Mouse (Mus musculus) left cerebral cortex, postnatal 36 days (tissue): ENCODE results near the gene Atf4. TPM values are rescaled to one million over a fixed set of nuclear protein-coding genes. Genes with fewer than 3 reads are reported as not detected.

Experiments
- DNase-seq, 2 experiments: peaks; one replicate each; pipeline ENCODE4 v3.0.0; 2021 to 2022; ENCODE audit warnings: low spot score in 2 of 2, mixed read lengths in 1 of 2
- intact Hi-C: fragments of 180-260 bp; cut with DNase I; formaldehyde crosslinking; loops from one replicate; pipeline ENCODE4 v1.15.1; 2025
- total RNA-seq, 2 experiments: library from RNA; stranded (reverse); gene quantifications; 2 replicates each; pipeline ENCODE4 v1.2.3; 2021

Atf4 gene
- total RNA-seq, 2 experiments from 2014 or later = 99.7 to 113 TPM

DNA sequence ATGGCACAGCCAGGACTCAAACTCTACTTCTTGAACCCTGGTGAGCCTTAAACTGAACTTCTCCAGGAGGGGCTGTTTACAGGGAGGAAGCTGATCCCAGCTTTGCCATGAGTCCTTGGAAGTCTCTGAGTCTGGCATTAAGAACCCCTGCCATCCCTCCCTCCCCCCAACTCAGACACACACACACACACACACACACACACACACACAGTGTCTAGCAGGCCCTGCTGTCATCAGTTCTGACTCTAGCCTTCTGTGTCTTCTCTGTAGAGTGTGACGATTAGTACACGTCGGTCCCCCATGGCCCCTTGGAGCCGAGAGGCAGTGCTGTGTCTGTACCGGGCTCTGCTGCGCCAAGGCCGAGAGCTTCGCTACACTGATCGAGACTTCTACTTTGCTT, 19.4 kb upstream of the Atf4 start, which contains the start of gene AC140267.1:
TSS of gene AC140267.1 (plus strand) at position 301 of the 400 bp plus-strand sequence.
- no peak for DNase-seq
- intact Hi-C loops = loop anchor here (2.0 kb wide), 1 partner anchor 19 kb away; the partner anchor contains the start of gene Atf4

DNA sequence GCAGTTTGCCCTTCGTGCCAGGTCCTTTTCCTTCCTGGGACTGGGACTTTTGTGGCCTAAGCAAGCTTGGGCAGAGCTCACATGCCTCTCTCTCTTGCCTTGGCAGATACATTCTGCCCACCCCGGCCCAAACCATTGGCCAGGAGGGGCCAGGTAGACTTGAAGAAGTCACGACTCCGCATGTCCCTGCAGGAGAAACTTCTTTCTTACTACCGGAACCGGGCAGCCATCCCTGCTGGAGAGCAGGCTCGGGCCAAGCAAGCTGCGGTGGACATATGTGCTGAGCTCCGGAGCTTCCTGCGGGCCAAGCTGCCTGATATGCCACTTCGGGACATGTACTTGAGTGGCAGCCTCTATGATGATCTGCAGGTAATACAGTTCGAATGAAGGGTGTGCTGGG, 6.8 kb upstream of the Atf4 start:
- DNase-seq = no peak
- intact Hi-C loops = no loop called here

DNA sequence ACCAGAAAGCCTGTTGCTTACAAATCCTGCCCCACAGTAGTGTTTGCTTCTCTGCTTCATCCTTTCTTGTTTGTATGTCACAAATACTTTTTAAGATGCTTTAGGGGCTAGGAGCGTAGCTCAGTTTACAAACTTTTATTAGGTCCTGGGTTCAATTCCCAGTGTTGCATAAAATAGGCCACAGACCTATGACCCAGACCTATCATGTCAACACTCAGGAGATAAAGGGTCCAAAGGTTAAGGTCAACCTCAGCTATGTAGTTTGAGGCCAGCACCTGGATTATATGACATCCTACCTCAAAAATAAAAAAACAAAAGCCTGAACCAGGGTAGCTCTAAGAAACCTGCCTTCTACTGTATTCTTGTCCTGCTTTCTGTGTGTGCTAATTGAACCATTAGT, 6.4 kb upstream of the Atf4 start:
- intact Hi-C loops = no loop called here
- no peak for DNase-seq

DNA sequence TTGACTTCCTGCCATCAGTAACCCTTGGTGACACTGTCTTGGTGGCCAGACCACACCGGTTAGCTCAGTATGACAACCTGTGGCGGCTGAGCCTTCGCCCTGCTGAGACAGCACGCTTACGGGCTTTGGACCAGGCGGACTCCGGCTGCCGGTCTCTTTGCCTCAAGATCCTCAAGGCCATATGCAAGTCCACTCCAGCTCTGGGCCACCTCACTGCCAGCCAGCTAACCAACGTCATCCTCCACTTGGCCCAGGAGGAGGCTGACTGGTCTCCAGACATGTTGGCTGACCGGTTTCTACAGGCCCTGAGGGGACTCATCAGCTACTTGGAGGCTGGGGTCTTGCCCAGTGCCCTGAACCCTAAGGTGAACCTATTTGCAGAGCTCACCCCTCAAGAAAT, 5.3 kb upstream of the Atf4 start:
- no peak for DNase-seq
- intact Hi-C loops = no loop called here

DNA sequence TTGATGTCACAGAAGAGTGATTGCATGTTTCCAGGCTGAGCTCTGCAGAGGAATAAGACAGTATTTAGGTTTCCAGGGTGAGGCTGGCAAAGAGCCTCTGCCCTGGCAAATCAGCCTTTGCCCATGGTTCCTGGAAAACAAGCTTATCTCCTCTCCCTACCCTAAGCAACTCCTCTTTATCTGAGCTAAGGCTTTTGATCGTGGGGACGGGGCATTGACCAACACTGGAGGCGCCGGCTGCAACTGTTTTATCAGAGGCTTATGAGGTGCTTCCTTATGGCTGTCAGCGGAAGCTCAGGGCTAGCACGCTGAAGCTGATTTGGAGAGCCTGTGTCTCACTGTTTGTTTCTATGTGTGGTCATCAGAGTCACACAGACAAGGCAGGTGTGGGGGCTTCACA, 4.4 kb upstream of the Atf4 start:
- intact Hi-C loops = no loop called here
- DNase-seq = no peak

DNA sequence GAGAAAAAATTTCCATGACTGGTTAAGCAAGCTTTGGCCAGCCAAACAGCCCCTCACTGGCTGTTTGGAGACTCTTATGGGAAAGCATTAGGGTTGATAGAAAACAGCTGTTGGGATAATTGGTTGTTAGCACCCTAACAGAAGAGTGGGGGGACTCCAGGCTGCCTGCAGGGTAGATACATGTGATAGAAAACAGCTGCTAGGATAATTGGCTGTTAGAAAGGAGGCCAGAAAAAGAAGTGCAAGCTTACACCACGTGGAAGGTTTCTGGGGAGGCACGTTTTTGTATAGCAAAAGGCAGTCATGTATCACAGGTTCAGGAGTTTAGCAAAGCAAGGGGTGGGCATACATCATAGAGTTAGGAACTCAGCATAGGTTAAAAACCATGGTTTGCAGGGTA, 1.5 kb upstream of the Atf4 start:
- intact Hi-C loops = no loop called here
- DNase-seq = no peak

DNA sequence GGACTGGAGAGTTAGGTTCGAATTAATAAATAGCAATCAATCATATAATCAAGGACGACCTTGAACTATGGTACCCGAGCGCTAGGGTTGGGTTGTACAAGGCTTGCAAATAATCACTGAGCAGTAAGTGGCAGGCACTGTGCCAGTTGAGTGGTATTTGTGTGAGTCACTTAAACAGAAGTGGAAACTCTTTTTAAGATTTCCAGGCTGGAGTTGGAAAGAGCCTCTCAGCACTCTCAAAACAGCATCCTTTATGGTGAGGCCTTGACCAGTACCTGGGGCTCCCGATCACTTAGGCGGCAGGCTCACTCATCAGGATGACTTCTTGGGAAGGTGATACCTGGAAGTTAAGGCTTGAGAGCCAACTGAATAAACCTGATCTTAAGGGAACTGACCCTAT, 777 bp upstream of the Atf4 start:
- no peak for DNase-seq
- intact Hi-C loops = loop anchor here (2.0 kb wide), 1 partner anchor 19 kb away; the partner anchor contains the start of genes AC140267.1 and Mief1

DNA sequence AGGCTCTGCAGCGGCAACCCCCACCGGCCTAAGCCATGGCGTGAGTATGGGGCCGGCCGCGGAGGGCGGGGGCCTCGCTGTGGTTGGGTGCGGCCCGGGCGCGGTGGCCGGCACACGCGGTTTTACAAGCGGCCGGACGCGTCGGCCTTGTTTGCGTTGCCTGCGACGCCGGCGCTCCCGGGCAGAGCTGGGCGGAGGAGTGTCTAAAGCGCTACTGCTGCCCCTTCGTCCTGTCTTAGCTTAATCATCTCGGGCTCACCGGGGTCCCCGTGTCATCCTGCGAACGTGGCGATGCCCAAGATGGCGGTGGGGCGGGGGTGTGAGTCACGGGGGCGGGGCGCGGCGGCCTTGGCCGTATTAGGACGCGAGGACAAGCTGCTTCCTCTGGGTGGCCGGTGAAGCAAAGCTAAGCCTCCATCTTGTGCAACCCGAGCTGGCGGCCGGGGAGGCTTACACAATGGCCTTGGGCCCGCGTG, 700 bp downstream of the Atf4 start:
- intact Hi-C loops = loop anchor here (2.0 kb wide), 1 partner anchor 21 kb away; the partner anchor contains the start of genes AC140267.1 and Mief1
- DNase-seq = peak; percentile 64 to 73

DNA sequence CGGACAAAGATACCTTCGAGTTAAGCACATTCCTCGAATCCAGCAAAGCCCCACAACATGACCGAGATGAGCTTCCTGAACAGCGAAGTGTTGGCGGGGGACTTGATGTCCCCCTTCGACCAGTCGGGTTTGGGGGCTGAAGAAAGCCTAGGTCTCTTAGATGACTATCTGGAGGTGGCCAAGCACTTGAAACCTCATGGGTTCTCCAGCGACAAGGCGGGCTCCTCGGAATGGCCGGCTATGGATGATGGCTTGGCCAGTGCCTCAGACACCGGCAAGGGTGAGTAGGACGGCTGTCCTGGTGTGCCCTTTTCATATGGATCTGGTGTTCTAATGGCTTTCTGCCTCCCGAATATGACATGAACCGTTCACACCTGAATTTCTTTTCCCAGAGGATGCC, 1.3 kb downstream of the Atf4 start:
- intact Hi-C loops = no loop called here
- no peak for DNase-seq

DNA sequence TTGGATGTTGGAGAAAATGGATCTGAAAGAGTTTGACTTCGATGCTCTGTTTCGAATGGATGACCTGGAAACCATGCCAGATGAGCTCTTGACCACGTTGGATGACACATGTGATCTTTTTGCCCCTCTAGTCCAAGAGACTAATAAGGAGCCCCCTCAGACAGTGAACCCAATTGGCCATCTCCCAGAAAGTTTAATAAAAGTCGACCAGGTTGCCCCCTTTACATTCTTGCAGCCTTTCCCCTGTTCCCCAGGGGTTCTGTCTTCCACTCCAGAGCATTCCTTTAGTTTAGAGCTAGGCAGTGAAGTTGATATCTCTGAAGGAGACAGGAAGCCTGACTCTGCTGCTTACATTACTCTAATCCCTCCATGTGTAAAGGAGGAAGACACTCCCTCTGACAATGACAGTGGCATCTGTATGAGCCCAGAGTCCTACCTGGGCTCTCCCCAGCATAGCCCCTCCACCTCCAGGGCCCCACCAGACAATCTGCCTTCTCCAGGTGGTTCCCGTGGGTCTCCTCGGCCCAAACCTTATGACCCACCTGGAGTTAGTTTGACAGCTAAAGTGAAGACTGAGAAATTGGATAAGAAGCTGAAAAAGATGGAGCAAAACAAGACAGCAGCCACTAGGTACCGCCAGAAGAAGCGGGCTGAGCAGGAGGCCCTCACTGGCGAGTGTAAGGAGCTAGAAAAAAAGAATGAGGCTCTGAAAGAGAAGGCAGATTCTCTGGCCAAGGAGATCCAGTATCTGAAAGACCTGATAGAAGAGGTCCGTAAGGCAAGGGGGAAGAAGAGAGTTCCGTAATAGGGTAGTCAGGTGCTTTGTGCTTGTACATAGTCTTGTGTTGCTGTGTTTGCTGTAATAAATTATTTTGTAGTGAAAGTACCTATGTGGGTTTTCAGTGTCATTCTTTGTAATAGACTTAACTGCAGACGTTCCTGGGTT, 1.9 kb downstream of the Atf4 start:
- DNase-seq = no peak

DNA sequence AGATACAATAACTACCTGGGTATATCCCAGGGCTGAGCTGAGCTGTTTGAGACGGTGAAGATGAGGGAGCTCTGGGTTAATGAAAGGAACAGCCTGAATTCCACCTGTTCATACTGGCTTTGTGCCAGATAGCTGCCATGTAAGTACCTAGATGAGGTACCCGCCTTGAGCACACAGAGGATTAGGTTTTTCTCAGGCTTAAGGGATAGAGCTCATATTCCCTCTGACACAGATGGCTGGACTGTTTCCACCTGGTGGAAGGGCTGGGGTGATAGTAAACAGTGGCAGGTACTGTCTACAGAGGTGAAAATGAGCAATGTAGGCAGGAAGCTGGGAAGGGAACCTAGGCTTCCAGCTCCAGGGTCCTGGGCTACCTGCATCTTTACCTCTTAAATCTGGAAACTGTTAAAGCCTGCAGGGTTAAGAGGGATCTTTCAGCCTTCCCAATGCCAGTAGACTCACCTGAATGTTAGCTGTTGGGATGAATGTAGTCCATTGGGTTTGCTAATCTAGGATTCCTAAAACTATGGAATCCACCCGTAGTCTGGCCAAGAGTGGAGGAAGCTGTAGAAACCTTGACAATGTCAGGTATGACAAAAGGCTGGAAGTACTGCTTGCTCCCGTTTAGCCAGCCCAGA, 2.7 kb downstream of the Atf4 start:
- intact Hi-C loops = no loop called here
- DNase-seq = no peak

More for the DNA sequence above, 1.9 kb downstream of the Atf4 start:
- intact Hi-C loops = no loop called here

DNA sequence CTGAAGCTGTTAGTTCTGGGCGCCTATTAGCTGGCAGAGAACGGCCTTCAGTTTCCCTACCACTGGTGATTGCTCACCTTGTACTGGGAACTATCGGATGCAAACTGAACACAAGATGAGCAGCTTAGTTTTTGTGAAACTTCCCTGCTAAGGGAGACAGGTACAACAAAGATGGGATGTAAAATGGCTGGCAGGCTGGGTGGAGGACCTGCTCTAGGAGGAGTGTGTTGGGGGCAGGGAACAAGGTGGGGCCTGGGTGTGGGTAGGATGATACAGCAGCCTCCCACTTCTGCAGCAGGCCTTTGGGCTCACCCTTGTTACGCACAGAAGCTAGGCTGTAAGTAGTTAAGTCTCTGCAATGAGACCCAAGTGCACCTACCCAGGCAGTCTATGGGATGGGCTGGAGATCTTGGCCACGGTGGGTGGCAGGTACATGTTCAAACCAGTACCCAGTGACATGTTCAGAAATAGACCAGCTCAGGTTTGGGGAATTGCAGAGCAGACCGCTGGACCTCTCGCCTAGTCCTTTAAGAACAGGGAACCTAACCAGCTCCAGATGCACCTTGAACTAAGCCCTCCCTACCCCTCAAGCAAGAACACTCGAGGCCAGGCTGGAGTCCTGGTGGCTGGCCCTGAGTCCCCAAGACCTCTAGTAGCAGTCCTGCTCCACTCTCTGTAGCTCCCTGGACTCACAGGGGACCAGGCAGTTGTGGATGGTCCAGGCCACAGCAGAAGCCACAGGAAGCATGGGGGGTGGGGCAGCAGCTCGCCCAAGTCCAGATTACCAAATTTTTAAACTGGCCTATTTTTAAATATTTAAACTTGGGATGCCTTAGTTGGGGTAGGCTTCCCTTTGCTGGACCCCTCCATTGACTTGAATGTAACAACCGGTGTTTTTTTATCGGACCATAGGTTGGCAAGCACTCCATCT, 3.5 kb downstream of the Atf4 start:
- no peak for DNase-seq
- intact Hi-C loops = no loop called here

DNA sequence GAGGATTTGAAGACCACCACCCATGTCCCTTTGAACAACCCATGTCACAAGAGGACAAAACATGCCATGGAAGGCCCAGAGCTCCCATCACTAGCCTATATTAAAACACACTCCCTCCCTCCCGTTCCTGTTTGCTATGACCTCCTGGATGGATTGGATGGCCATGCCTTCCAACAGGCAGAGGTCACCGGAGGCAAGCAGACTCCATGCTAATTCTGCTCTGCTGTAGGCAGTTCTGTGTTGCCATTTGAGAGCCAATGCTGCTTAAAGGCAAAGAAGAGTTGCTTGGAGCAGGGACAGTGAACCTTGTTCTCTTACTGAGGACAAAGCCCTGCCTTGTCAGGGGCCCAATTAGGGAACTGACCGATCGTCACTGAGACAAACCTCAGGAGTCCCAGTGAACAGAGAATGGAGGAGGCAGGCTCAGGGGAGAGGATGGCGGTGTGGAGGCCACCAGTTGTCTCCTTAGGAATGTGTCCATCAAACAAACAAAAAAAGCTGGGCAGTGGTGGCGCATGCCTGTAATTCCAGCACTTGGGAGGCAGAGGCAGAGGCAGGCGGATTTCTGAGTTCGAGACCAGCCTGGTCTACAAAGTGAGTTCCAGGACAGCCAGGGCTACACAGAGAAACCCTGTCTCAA, 4.5 kb downstream of the Atf4 start:
- intact Hi-C loops = loop anchor here (5.0 kb wide), 2 partner anchors 32 to 167 kb away; partner anchors contain the start of genes Rpl3 and Syngr1

DNA sequence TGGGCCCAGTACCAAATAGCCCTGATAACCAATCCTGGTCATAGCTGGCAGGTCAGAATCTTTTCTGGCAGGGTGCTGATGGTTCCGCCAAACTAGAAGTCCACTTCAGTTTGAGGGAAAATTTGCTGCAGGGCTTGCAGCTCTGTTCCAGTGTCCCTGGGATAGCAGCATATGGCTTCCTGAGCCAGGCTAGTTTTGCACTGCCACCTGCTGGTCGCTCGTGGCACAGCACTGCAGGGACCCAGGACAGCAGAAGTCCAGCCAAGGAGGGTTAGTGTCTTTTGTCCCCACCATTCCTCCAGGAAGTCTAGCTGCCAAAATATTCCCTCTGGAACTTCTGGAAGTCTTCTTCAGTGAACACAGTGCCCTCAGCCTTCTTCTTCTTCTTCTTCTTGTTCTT, 5.7 kb downstream of the Atf4 start:
- DNase-seq = peak; percentile 75 to 82
- intact Hi-C loops = loop anchor here (5.0 kb wide), 2 partner anchors 33 to 168 kb away; partner anchors contain the start of genes Rpl3 and Syngr1

More for the DNA sequence above, 4.5 kb downstream of the Atf4 start:
- DNase-seq = no peak

DNA sequence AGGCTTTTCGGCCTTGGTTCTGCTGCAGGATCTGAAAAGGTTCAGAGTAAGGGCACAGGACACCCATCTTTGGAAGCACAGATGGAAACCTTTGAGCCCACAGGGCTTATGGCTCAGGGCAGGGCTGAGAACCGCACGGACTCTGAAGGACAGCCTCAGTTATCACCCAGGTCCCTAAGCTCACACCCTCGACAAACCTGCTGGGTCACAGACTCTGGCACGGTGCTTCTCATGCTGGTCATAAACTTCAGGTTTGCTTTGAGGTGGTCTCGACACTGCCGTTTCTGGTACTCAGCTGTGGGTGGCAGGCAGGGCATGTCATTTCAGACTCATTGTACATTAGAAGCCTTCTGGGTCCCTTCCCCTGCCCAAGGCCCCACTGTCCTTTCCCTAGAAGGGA, 6.1 kb downstream of the Atf4 start:
- DNase-seq = no peak
- intact Hi-C loops = loop anchor here (5.0 kb wide), 2 partner anchors 34 to 169 kb away; partner anchors contain the start of genes Rpl3 and Syngr1

DNA sequence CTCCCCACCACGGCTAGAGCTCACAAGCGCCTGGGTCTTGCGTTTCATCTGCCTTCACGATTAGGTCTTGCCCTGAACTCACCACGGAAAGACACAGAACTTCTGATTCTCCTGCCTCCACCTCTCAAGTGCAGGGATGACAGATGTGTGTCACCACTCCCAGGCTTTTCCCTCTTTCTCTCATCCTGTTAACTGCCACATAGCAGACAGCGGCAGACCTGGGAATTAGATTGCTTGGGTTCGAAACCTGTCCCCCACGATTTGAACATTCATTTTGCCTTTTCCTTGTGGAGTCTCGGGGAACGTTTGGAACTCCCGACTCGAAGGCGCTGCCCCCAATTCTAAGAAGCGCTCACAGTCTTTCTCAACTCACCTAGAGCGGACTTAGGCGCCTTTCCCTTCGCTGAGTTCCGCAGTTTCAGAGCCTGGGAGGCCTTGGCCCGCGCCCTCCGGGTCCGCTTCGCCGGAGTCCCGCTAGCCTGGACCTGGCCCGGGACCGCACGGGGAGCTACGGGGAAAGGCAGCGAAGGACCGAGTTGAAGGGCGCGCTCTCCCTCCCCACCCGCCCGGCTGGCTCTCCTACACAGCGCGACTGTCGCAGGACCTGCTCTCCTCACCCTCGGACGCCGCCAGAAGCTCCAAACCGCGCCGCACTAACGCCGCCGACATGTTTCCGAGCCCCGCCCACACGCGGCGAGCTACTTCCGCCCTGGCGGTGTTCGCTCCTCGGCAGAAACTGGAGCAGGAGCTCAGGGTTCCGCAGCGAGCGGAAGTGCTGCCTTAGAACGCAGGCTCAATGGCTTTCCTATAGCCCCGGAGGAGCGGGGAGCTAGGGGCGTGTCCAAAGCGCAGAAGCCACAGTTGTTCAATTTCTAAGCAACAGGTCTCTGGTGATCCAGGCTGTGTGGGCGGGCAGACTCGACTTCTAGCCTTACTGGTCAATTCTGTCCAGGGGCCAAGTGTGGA, 8.9 kb downstream of the Atf4 start, which contains the start of gene Rps19bp1:
TSS of gene Rps19bp1 (minus strand) at position 706 of the 966 bp plus-strand sequence.
- intact Hi-C loops = loop anchor here (5.0 kb wide), 2 partner anchors 37 to 172 kb away; partner anchors contain the start of genes Rpl3 and Syngr1
- peak; percentile 83 to 86 for DNase-seq

DNA sequence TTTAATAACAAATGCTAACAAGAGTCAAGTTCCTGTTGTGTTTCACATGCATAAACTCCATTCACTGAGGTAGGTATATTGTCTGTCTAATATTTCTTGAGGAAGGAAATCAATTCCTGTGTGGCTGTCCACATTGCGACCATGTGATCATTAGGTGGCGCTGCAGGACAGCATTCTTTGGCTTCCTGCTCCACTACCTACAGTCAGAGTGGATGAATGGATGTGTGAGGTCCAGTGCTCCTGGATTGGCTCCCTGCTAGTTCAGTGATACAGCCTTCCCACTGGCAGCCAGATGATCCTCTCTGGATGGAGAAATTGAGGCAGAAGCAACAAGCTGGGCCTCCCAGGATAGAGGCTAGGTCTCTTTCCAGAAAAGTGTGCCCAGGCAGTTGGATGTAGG, 11.3 kb downstream of the Atf4 start:
- DNase-seq = peak; percentile 67 to 76
- intact Hi-C loops = loop anchor here (2.0 to 5.0 kb wide), 2 partner anchors 361 to 439 kb away; no protein-coding TSS in a partner anchor
